Mouse (Mus musculus) testis, postnatal 10 days (tissue): ENCODE data around the gene Olfr709-ps1.
A peak's percentile ranks its signal among the peaks of the same experiment; 100 is the strongest.
"Not testable (repeated sequence)": the region's sequence is repeated elsewhere in the genome, so short reads cannot be mapped to it uniquely, and the experiment has no call there.

ENCODE experiments used
- DNase-seq: peaks from one replicate; pipeline ENCODE4 v3.0.0; 2021; ENCODE audit warnings: low spot score

Gene Olfr709-ps1

DNA sequence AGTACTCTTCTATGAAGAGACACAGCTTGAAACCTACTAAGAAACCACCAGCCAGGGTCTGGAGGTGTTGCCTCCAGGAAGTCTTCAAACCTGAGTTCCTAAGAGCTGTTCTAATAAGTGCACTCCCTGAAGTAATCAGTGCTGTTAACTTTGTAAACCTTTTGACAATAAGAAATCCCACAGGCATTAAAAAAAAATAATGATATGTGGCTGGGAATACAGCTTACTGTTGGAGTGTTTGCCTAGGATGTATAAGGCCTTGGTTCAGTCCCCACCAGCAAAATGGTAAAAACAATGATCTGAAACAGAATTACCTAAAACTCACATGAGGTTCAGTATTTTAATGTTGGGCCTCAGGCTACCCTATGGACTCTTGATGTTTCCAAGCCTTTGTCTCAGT, at the start of gene Olfr709-ps1:
Gene Olfr709-ps1 (minus strand): TSS at position 101 of the 400 bp plus-strand sequence.
- DNase-seq, result no peak

DNA sequence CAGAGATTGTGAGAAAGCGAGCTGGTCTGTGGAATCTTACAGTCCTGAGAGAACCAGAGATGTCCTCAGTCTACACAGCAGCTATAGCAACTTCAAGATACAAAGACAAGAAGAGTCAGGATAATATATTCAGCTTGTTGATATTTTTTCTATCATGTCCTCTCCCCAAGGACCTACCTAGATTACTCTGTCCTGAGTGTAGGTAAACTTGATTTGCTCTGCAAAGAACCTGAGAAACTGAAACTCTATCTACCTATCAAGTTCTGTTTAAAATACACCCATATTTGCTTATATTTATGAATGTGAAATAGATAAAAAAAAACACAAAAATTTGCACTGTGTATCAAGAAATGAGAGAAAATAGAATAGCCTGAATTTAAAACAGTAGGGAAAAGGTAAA, 43.3 kb upstream of the Olfr709-ps1 start, which contains the start of gene Olfr711:
Gene Olfr711 (minus strand): TSS at position 101 of the 400 bp plus-strand sequence.
- no peak for DNase-seq

DNA sequence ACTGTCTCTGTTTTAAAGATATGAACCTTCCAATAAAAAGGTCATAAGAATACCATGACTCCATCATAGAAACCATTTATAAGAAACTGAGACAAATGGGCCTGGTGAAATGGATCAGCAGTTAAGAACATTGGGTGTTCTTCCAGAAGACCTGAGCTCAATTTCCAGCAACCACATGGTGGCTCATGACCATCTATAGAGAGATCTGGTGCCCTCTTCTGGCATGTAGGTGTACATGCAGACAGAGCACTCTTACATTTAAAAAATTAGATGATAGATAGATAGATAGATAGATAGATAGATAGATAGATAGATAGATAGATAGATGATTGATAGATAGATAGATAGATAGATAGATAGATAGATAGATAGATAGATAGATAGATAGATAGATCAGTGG, 35.5 kb upstream of the Olfr709-ps1 start:
- not testable (repeated sequence) for DNase-seq

DNA sequence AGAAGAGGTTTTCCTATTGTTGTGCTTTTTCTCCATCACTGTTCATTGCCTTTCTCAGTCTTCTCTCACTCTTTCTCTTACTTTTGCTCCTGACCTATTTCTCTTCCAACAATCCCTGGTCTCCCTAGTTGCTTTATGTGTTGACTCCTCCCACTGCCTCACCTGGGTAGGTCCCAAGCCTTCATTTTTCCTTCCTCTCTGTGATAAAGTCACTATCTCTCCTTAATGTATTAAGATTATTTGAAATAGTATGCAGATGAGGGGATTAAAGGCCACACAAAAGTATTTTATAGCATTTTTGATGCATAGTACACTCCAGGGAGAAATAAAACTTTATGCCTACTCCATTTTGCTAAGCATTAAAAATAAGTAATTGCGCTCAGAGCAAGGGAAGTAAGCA, 31.8 kb upstream of the Olfr709-ps1 start, which contains the start of gene Olfr6:
Gene Olfr6 (minus strand): TSS at position 101 of the 400 bp plus-strand sequence.
- DNase-seq, result no peak

DNA sequence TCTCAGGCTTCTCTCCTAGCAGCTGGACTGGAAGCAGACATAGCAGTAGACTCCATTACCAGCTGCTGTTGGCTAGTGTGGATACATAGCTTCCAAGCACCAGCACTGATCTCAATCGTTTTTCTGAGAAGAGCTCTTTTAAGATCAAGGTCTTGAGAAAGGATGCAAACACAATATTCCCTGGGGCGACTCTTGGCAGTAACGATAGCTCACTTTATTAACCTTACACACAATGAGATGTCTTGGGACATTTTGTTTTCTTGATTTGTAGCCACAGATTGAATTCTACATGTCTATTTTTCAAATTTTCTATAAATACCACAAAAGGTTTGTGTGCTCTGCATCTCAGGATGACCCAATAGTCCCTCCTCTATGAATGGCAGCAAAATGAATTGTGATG, 16.2 kb upstream of the Olfr709-ps1 start, which contains the start of gene Olfr710:
Gene Olfr710 (minus strand): TSS at position 101 of the 400 bp plus-strand sequence.
- DNase-seq, result no peak

DNA sequence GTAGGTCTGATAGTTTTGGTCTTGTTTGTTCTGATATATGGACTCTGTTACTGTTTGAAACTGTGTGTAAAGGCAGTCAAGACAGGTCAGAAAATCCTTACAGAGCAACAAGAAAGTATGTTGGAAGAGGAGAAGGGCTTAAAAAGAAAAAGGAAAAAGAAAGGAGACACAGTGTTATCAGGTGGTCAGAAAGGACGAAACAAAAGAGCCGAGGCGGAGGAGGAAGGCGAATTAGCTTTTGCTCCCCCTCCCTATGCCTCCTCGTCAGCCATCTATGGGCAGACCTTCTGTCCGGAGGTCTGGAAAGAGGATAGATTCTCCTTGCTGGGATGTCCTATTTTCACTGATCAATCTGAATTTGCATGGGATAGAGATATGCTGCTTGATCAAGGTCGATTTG, 11.1 kb downstream of the Olfr709-ps1 start:
- peak; percentile 42 for DNase-seq

DNA sequence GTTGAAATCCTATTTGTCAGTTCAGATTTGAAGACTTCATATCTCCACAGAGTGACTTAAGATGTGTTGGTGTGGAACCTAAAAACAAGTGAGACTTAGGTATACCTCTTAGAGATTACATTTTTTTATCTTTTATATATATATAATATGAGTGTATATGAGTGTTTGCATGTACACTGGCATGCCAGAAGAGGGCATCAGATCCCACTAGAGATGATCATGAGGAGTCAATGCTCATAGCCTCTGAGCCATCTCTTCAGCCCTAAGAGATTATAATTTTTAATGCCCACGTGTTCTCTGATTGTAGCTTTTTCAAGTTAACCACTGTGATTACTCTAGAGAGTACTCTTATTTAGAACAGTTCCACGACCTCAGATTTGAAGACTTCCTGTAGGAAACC, 24.3 kb downstream of the Olfr709-ps1 start, which contains the start of gene Olfr1532-ps1:
Gene Olfr1532-ps1 (plus strand): TSS at position 326 of the 400 bp plus-strand sequence.
- no peak for DNase-seq

DNA sequence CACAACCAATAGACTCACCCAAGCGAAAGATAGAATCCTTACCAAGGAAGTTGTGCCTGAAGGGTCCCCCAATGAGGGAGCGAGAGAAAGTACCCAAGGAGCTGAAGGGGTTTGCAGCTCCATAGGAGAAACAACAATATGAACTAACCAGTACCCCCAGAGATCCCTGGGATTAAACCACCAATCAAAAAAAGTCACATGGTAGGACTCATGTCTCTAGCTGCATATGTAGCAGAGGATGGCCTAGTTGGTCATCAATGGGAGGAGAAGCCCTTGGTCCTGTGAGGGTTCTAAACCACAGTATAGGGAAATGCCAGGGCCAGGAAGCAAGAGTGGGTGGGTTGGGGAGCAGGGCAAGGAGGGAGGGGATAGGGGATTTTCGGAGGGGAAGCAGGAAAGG, 30.9 kb downstream of the Olfr709-ps1 start, which contains the start of gene Olfr707:
Gene Olfr707 (minus strand): TSS at position 101 of the 400 bp plus-strand sequence.
- DNase-seq, result not testable (repeated sequence)

DNA sequence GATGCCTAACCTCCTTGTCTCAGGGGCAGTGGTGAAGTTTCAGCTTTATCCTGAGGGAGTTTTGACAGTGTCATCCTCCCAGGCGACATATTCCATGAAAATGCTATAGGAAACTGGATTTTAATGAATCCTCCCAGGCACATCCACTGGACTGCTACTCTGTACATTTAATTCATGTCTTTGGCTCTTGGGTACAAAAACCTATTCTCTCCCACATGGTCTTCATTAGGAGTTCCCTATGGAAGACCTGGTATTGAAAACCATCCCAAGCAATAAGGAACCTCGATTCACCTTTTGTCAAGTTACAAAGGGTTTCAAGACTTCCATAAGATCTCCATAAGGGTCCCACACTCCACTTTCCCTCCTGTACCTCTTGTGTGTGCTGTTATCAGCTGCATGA, 44.0 kb downstream of the Olfr709-ps1 start, which contains the start of gene Olfr706:
Gene Olfr706 (minus strand): TSS at position 101 of the 400 bp plus-strand sequence.
- no peak for DNase-seq

DNA sequence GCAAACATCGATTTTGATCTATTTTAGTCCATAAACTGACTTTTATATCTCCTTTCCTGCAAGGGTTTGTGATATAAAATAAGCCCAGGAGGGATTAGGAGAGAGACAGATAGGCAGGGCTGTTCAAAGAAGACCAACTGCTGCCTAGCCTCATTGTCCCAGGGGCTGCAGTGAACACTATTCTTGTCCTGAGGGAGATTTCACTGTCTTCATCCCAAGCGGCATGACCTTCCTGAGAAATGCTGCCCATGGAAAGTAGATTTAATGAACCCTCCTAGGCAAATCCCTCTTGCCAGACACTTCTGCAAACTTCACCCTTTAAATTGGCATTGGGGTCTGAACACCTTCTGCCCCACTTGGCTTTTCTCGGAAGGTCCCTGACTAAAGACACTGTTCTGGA, 55.2 kb downstream of the Olfr709-ps1 start, which contains the start of gene Olfr705:
Gene Olfr705 (minus strand): TSS at position 101 of the 400 bp plus-strand sequence.
- DNase-seq, result no peak
